Mouse (Mus musculus) liver, adult (tissue): ENCODE results near the gene Kcnk3.

ENCODE experiments used
- GATA4 ChIP-seq: IDR thresholded peaks from 2 replicates; pipeline ENCODE4 v1.6.1; 2014; ENCODE audit warnings: mild to moderate bottlenecking, low read length; ENCODE audit not compliant: insufficient replicate concordance

Gene Kcnk3

GRCm38 (mm10) chr5:30617851-30618250, 29.9 kb downstream of the Kcnk3 start:
- no peak for TF ChIP-seq GATA4

- TF ChIP-seq GATA4: no peak
Measured at GRCm38 (mm10) chr5:30618376-30619003, 30.5 kb downstream of the Kcnk3 start.

- no peak for TF ChIP-seq GATA4
Measured at GRCm38 (mm10) chr5:30619211-30619610, 31.2 kb downstream of the Kcnk3 start.

GRCm38 (mm10) chr5:30620567-30620966, 32.6 kb downstream of the Kcnk3 start:
- no peak for TF ChIP-seq GATA4

- no peak for TF ChIP-seq GATA4
Measured at GRCm38 (mm10) chr5:30621211-30621790, 33.3 kb downstream of the Kcnk3 start.

GRCm38 (mm10) chr5:30621844-30622176, 33.8 kb downstream of the Kcnk3 start:
- TF ChIP-seq GATA4: no peak

GRCm38 (mm10) chr5:30622177-30622840, 34.3 kb downstream of the Kcnk3 start:
- no peak for TF ChIP-seq GATA4

GRCm38 (mm10) chr5:30622841-30623185, 34.8 kb downstream of the Kcnk3 start:
- TF ChIP-seq GATA4: no peak

- no peak for TF ChIP-seq GATA4
Measured at GRCm38 (mm10) chr5:30623380-30623779, 35.4 kb downstream of the Kcnk3 start.

GRCm38 (mm10) chr5:30624311-30624710, 36.3 kb downstream of the Kcnk3 start:
- no peak for TF ChIP-seq GATA4

GRCm38 (mm10) chr5:30624908-30625307, 36.9 kb downstream of the Kcnk3 start:
- TF ChIP-seq GATA4: no peak

GRCm38 (mm10) chr5:30625379-30625778, 37.4 kb downstream of the Kcnk3 start:
- TF ChIP-seq GATA4: no peak

GRCm38 (mm10) chr5:30626331-30627105, 38.5 kb downstream of the Kcnk3 start:
- TF ChIP-seq GATA4: no peak

GRCm38 (mm10) chr5:30628511-30628910, 40.5 kb downstream of the Kcnk3 start:
- no peak for TF ChIP-seq GATA4

GRCm38 (mm10) chr5:30630401-30630800, 42.4 kb downstream of the Kcnk3 start:
- TF ChIP-seq GATA4: no peak

GRCm38 (mm10) chr5:30632134-30632533, 44.2 kb downstream of the Kcnk3 start:
- TF ChIP-seq GATA4: no peak
